Mouse (Mus musculus) ES-Bruce4 (cell line): Measurements from ENCODE around the gene Mrrf. TPM values are rescaled to one million over a fixed set of nuclear protein-coding genes. Genes with fewer than 3 reads are reported as not detected.

Experiments
- H3K27ac ChIP-seq: 2 replicates; pipeline ENCODE4 v1.5.1; 2012; ENCODE audit warnings: low read length, inconsistent platforms; ENCODE audit not compliant: insufficient read depth
- H3K27me3 ChIP-seq: 2 replicates; pipeline ENCODE4 v1.6.1; 2012; ENCODE audit warnings: mild to moderate bottlenecking, low read length, inconsistent platforms; ENCODE audit not compliant: control insufficient read depth, poor library complexity, insufficient read depth, severe bottlenecking
- H3K36me3 ChIP-seq: 2 replicates; pipeline ENCODE4 v1.6.1; 2012; ENCODE audit warnings: inconsistent platforms, mild to moderate bottlenecking, low read length, moderate library complexity; ENCODE audit not compliant: control insufficient read depth, poor library complexity, insufficient read depth, severe bottlenecking
- H3K4me1 ChIP-seq: one replicate; pipeline ENCODE4 v1.8.1; 2011; ENCODE audit warnings: low read length; ENCODE audit not compliant: control insufficient read depth, insufficient read depth
- H3K4me3 ChIP-seq: 2 replicates; pipeline ENCODE4 v1.5.1; 2011; ENCODE audit warnings: low read depth, mild to moderate bottlenecking, low read length
- H3K9ac ChIP-seq: 2 replicates; pipeline ENCODE4 v1.6.1; 2012; ENCODE audit warnings: low read depth, mild to moderate bottlenecking, inconsistent platforms; ENCODE audit not compliant: poor library complexity, severe bottlenecking
- H3K9me3 ChIP-seq: replicated peaks from 2 replicates; pipeline ENCODE4 v1.6.1; 2012; ENCODE audit warnings: mild to moderate bottlenecking, low read length, inconsistent platforms; ENCODE audit not compliant: control insufficient read depth, poor library complexity, insufficient read depth, severe bottlenecking
- CTCF ChIP-seq: IDR thresholded peaks from one replicate; pipeline ENCODE4 v1.8.1; 2011; ENCODE audit warnings: low read depth, low read length
- EP300 ChIP-seq: IDR thresholded peaks from 2 replicates; pipeline ENCODE4 v1.6.1; 2011; ENCODE audit warnings: low read depth, low read length; ENCODE audit not compliant: insufficient read depth
- POLR2A ChIP-seq: IDR thresholded peaks from one replicate; pipeline ENCODE4 v1.8.1; 2011; ENCODE audit warnings: low read length; ENCODE audit not compliant: insufficient read depth
- polyA plus RNA-seq: library from polyadenylated mRNA; stranded (reverse); fragments of >200 nt; gene quantifications from 2 replicates; pipeline ENCODE4 v1.2.4, GENCODE M21; 2011; ENCODE audit warnings: low read depth; ENCODE audit not compliant: missing spikeins, insufficient read depth, insufficient read length

Gene Mrrf
- polyA plus RNA-seq, 1 experiment = 35.9 TPM

DNA sequence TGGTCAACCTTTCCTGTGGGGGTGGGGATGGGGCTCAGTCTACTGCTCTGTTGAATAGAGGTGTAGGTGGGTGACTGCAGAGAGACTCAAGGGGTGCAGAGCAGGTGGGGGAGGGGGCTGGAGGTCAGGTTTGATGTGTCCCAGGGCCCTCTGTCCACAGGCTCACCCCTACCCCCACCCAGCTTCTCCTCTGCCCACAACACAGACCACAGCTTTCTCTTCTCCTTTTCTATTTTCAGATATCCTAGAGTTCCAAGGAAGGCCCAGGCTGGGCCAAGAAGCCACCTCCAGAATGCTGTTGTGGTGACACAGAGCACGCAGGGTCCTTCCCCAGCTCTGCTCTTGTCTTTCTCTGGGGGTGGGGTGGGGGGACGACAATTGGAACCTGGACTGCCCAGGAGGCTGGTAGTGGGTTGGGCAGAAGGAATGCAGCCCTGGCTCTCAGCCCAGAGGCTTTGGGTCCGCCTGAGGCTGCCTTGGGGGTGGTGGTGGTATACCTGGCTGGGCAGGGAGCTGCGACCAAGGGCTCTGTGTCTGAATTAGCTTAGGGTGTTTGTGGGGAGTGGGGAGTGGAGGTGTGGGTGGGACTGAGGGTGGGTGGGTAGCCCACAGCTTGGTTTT lies 80.9 kb downstream of the Mrrf start:
- Histone ChIP-seq H3K4me1 (peaks cover 7% of the 10 kb centered on the region), H3K9ac (no peak overlapping the region), H3K4me3 (no peak overlapping the region), H3K27ac (no peak overlapping the region), H3K9me3 (no peaks in the 10 kb centered on the region), H3K36me3 (no peaks in the 10 kb centered on the region), H3K27me3 (no peaks in the 10 kb centered on the region)
- TF ChIP-seq CTCF = no peak
- TF ChIP-seq EP300 = no peak
- TF ChIP-seq POLR2A = no peak

- TF ChIP-seq EP300 (no peak), POLR2A (no peak), CTCF (no peak)
- Histone ChIP-seq H3K9me3 (no peaks in the 10 kb centered on the region), H3K27ac (no peak overlapping the region), H3K4me3 (no peak overlapping the region), H3K27me3 (no peaks in the 10 kb centered on the region), H3K36me3 (no peaks in the 10 kb centered on the region), H3K9ac (no peak overlapping the region), H3K4me1 (peaks cover 9% of the 10 kb centered on the region)
These were observed 81.6 kb downstream of the Mrrf start for GRCm38 (mm10) chr2:36217692-36218233.

- TF ChIP-seq POLR2A (no peak), CTCF (no peak), EP300 (no peak)
- H3K9ac ChIP-seq = no peak overlapping the region
- H3K27me3 ChIP-seq = no peaks in the 10 kb centered on the region
- H3K9me3 ChIP-seq = no peaks in the 10 kb centered on the region
- peaks cover 7% of the 10 kb centered on the region for H3K4me1 ChIP-seq
- no peak overlapping the region for H3K4me3 ChIP-seq
- no peak overlapping the region for H3K27ac ChIP-seq
- H3K36me3 ChIP-seq = no peaks in the 10 kb centered on the region
These were observed 83.9 kb downstream of the Mrrf start for GRCm38 (mm10) chr2:36220106-36220505.

- no peaks in the 10 kb centered on the region for H3K27me3 ChIP-seq
- H3K9ac ChIP-seq = no peak overlapping the region
- no peaks in the 10 kb centered on the region for H3K36me3 ChIP-seq
- H3K4me3 ChIP-seq = no peak overlapping the region
- H3K27ac ChIP-seq = no peak overlapping the region
- TF ChIP-seq POLR2A (no peak), EP300 (no peak), CTCF (no peak)
- peaks cover 7% of the 10 kb centered on the region for H3K4me1 ChIP-seq
- H3K9me3 ChIP-seq = no peaks in the 10 kb centered on the region
These were observed 84.7 kb downstream of the Mrrf start for GRCm38 (mm10) chr2:36220891-36221290.

DNA sequence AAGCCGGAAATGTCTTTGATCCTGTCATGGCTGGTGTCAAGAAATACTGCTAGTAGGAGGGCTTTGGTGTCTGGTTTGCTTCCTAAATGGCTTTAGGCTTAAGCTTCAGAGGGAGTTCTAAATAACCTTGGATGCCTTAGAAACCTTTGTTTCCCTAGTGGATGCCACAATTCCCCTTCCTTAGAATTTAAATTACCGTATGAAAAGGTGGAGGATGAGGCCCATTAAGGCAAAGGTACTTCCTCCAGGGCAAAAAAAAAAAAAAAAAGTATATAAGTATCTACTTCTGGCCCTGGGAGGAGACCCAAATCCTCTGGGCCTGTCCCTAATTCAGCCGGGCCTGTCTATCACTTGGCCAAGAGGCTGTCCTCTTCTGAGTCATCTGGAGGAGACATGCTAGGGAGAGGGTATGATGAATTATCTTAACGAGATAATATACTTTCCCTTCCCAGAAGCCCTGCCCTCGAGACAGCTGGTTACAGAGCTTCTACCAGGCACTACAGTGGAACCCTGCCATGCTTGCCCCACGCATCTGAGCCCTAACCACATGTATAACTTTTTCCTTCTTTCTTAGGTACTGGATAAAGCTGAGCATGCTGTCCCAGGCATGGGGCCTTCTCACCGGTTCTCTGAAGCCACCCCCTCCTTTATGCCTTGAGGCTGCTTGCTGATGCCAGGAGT lies 86.1 kb downstream of the Mrrf start:
- TF ChIP-seq CTCF = no peak
- no peak for TF ChIP-seq EP300
- TF ChIP-seq POLR2A = no peak
- H3K9ac ChIP-seq = no peak overlapping the region

DNA sequence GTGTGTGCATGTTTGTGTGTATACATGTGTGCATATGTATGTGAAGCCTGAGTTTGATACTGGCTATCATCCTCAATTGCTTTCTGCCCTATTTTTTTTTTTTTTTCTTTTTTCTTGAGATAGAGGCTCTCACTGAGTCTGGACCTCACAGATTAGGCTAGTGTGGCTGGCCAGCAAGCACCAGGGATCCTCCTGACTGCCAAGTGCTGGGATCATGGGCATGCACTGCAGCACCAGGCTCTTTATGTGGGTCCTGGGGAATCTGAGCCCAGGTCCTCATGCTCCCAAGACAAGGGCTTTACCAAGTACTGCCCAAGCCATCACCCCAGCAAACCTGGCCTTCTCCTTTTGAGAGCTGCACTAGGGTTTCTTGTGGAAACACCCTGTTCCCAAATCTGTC lies 87.2 kb downstream of the Mrrf start:
- no peaks in the 10 kb centered on the region for H3K9me3 ChIP-seq
- no peak overlapping the region for H3K9ac ChIP-seq
- H3K36me3 ChIP-seq = no peaks in the 10 kb centered on the region
- TF ChIP-seq POLR2A = no peak
- TF ChIP-seq CTCF = no peak
- TF ChIP-seq EP300 = no peak
- H3K27me3 ChIP-seq = no peaks in the 10 kb centered on the region
- H3K4me1 ChIP-seq = peaks cover 3% of the 10 kb centered on the region
- H3K27ac ChIP-seq = no peak overlapping the region
- H3K4me3 ChIP-seq = no peak overlapping the region

More for the DNA sequence above, 86.1 kb downstream of the Mrrf start:
- Histone ChIP-seq H3K4me1 (peaks cover 7% of the 10 kb centered on the region), H3K27me3 (no peaks in the 10 kb centered on the region), H3K4me3 (no peak overlapping the region), H3K36me3 (no peaks in the 10 kb centered on the region), H3K27ac (no peak overlapping the region), H3K9me3 (no peaks in the 10 kb centered on the region)
